Mouse (Mus musculus): ENCODE data around the gene Spata13.

Spata13 gene

GRCm38 (mm10) chr14:60782121-60782656 is 148.4 kb downstream of the Spata13 start:
- DNase-seq (ENCODE audit: low read depth, low spot score), result no peak

DNA sequence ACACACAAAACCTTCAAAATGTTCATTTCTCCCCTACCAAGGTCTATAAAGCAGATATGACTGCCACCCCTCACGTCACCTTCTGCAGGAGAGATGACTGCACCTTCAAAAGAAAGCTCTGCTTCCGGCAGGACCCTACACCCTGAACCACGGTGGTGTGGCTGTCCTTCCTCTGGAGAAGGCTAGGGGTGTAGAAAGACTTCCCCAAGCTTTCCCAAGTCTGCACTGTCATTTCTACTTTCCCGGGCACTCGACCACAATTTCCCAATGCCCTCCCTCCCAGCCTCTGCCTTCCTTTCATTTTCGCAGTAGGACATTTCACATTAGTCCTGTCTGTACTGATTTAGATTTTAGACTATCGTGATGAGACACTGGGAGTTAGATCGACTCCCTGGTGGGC is 149.4 kb downstream of the Spata13 start:
- no peak for DNase-seq (ENCODE audit: low read depth, low spot score)

DNA sequence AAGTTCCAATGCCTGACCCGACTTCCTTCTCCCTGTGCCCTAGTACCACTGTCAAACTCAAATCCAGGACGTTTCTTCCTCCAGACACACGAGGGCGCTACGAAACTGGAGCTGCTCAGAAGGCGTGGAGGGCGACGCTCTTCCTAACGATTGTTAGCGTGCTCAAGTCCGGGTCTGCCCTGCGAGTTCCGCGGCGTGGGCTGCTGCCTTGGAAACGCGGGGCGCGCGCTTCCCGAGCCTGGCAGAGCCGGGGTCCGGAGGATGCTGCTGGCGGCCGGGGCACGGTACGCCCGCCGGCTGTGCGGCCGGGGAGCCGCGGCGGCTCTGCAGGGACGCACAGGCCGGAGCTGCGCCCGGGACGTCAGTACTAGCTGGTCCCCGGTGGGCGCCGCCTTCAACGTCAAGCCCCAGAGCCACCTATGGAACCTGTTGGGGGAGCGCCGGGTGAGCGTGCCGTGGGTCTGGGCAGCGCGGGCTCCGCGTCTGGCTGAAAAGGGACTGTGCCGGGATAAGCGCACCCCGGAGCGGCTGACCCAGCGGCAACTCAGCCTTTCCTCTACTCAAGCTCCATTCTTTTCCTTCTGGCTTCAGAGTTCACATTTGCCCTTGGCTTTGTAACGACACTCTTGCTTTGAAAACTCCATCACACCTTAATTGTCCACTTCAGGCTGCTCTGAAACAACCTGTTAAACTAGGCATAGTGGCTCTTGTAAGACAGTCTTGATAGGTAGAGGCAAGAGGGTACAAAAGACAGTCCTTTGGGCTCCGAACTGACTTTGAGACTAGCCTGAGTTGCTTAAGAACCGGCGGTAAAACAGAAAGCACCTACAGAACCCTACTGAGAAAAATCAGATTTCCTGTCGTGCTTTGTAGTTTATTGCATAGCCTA is 150.9 kb downstream of the Spata13 start, which contains the start of gene Mipep:
Mipep (plus strand) TSS at position 147 of the 889 bp plus-strand sequence.
- DNase-seq (ENCODE audit: low read depth, low spot score), result peak; percentile 85

DNA sequence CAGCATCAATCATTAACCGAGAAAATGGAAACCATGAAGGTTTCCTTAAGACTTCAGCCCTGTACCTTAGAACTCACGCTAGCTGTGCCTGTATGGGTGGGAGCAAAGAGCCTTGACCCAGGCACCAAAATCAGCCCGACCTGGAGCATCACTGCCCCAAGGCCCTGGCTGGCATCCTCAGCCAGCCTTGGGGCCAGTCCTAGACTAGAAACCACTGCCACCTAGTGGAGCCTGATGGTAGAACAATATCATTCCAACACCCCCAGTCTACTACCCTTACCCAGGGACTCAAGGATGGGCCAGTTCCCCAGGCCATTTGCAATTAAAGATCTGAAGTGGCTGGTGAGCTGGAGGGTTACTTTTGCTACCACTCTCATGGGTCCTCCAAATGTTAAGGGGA is 156.3 kb downstream of the Spata13 start:
- DNase-seq (ENCODE audit: low read depth, low spot score), result no peak

GRCm38 (mm10) chr14:60796600-60797322 is 163.0 kb downstream of the Spata13 start:
- DNase-seq (ENCODE audit: low read depth, low spot score), result no peak

- no peak for DNase-seq (ENCODE audit: low read depth, low spot score)
Measured at GRCm38 (mm10) chr14:60797596-60797995, 163.8 kb downstream of the Spata13 start.

- DNase-seq (ENCODE audit: low read depth, low spot score), result no peak
Measured at GRCm38 (mm10) chr14:60798721-60799120, 164.9 kb downstream of the Spata13 start.

DNA sequence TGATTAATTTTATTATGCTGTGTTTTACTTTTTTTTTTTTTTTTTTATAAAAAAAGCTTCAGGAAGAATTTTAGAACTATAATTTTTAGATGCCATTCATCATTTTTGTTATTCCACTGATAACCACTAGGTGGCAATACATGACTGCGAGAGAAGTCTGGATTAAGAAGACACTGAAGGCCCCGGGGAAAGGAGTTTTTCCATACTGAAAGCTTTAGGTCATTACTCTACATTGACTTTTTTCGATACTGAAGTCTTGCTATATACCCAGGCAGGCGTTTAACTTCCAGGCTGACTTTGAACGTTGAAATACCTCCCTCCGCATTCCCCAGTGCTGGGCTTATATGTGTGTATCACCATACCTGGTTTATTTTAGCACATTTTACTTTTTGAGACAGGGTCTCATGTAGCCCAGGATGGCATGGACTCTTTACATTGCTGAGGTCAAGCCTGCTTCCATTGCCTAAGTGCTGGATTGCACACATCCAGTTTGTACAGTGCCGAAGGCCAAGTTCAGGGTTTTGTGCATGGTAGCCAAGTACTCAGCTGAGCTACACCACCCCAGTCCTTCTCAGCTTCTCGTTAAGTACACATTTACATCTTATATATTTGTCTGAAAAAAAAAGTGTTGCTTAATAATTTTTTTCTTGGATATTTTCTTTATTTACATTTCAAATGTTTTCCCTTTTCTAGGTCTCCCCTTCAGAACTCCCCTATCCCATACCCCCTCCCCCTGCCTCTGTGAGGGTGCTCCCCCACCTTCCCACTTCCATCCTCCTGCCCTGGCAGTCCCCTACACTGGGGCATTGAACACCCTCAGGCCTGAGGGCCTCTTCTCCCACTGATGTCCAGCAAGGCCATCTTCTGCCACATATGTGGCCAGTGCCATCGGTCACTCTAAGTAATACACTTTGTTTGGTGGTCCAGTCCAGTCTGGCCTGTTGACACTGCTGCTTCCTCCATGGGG is 166.2 kb downstream of the Spata13 start:
- DNase-seq (ENCODE audit: low read depth, low spot score), result peak; percentile 42

DNA sequence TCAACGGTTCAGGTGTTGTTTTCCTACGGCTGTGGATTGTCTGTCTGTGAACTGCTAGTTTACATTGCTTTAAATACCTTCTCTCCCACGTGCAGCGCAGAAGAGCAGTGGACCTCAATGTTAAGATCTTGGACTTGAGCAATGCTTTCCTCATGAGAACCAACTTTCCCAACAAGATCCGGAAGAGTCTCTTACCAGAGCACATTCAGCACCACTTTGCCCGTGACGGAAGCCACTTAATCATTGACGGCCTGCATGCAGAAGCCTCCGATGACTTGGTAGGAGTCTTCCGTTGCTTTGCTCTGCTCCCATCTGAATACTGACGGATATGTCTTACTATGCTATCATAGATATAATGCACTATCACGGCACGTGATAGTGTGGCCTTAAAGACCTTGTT is 168.2 kb downstream of the Spata13 start:
- DNase-seq (ENCODE audit: low read depth, low spot score), result no peak

DNA sequence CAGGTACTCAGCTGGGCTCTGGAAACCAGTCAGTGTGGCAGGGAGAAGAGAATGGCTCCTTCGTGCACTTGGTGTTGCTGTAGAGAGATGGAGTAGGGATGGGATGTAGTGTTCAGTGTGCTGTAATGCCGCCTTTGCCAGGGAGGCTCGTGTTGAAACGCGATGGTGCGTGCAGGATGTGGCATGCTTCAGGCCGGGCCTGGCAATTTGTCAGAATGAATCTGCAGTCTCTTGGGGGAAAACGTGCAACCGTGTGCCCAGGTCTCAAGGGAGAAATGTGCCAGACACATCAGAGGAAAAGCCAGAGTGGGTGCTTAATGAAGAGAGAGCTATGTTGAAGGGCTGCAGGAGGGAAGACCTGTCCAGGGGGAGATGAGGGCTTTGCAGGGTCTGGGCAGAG is 171.2 kb downstream of the Spata13 start:
- DNase-seq (ENCODE audit: low read depth, low spot score), result no peak

DNA sequence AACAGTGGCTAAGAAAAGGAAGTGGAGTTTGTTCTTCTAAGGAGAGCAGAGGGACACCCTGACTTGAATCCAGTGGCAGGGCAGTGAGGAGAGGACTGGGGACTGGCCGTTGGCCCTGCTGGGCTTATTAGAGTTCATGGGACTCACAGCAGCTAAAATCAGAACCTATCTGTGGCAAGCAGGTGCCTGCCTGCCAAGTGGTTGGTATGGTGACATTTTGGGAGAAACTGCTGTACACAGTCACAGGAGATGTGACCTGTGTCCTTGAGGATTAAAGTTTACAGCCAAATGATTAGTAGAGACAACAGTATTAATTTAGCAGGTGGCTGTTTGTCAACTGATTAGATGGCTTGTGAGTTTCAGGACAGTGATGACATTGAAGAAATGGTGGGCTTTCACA is 172.1 kb downstream of the Spata13 start:
- DNase-seq (ENCODE audit: low read depth, low spot score), result no peak

DNA sequence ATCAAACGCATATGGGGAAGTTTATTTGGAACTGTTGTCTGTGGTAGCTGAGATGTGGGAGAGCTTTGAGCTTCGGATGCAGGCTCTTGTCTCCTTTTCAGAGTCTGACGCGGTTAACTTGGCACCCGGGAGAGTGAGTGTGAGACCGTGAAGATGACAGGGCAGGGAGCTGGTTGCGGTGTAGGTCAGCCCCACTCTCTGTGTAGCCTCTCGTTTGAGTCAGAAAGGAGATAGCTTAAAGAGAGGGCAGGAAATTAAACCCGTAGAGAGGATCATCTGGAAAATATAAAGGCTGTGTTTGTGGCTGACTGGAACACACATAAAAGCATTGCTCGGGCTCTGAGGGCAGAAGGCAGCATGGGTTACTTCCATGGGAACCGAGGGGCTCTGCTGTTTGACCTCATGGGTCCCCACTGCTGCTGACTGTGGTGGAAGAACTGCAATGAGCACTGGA is 173.1 kb downstream of the Spata13 start:
- DNase-seq (ENCODE audit: low read depth, low spot score), result no peak

- no peak for DNase-seq (ENCODE audit: low read depth, low spot score)
Measured at GRCm38 (mm10) chr14:60809881-60810280, 176.1 kb downstream of the Spata13 start.

DNA sequence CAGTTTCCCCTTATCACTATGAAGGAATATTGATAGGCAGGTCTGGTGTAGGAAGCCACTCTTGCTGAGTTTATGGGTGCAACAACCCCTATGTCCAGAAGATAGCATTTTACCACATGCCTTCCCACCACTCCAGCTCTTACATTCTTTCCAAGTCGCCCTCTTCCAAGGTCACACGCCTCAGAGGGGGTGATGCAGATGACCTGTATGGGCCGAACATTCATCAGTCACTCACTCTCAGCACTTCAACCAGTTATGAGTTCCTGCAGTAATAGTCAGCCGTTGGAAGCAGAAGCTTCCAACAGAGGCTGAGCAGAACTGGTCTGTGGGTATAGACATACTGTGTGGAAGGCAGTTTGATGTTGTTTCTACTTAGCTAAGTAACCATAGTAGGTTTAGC is 177.7 kb downstream of the Spata13 start:
- no peak for DNase-seq (ENCODE audit: low read depth, low spot score)
